ENCODE assay signal across 7 mouse cellular contexts in genomic region chr7:109957996-109958789, GRCm38 (mm10). TPM values are rescaled to one million over a fixed set of nuclear protein-coding genes. Genes with fewer than 3 reads are reported as not detected.
DNase-seq lines count a peak whose midpoint lies in the region; ATAC-seq and TF ChIP-seq lines count a peak whose summit lies in the region.

No protein-coding gene starts in this region.

- peaks cover 15% of the 10 kb centered on the region; the same call in 1 of the 2 replicates for H3K4me1 ChIP-seq in lung, postnatal 0 days (ENCODE audit: insufficient read depth, low read depth, low read length)
- H3K4me1 ChIP-seq in forebrain, embryonic 15.5 days: peaks cover 49% of the 10 kb centered on the region
- peaks cover 38% of the 10 kb centered on the region for H3K4me1 ChIP-seq in limb, embryonic 15.5 days
- no peaks in the 10 kb centered on the region for H3K4me1 ChIP-seq in stomach, postnatal 0 days (replicated peaks; ENCODE audit: control insufficient read depth, insufficient read depth)

- no peaks in the 10 kb centered on the region for H3K27me3 ChIP-seq in lung, postnatal 0 days (replicated peaks; ENCODE audit: insufficient read depth, low read length)
- no peaks in the 10 kb centered on the region for H3K27me3 ChIP-seq in forebrain, embryonic 15.5 days
- H3K27me3 ChIP-seq in limb, embryonic 15.5 days: no peaks in the 10 kb centered on the region
- no peaks in the 10 kb centered on the region for H3K27me3 ChIP-seq in stomach, postnatal 0 days (ENCODE audit: control insufficient read depth, insufficient read depth, low read length)

- WGBS in lung, postnatal 0 days: 59% methylated on average over 8 of the region's 8 CpGs
- WGBS in forebrain, embryonic 15.5 days: 66% methylated on average over 8 of the region's 8 CpGs
- WGBS in limb, embryonic 15.5 days: 75% methylated on average over 8 of the region's 8 CpGs
- WGBS in stomach, postnatal 0 days: 66% methylated on average over 8 of the region's 8 CpGs

- H3K4me3 ChIP-seq in lung, postnatal 0 days (ENCODE audit: low read depth, low read length): peak overlapping the region; percentile 84
- H3K4me3 ChIP-seq in forebrain, embryonic 15.5 days: peak overlapping the region; percentile 90
- H3K4me3 ChIP-seq in limb, embryonic 15.5 days: peak overlapping the region; percentile 79
- H3K4me3 ChIP-seq in stomach, postnatal 0 days (ENCODE audit: low read depth, low read length): peak overlapping the region; percentile 70; the same call in 1 of the 2 replicates

- ATAC-seq in lung, postnatal 0 days: no peak
- no peak for ATAC-seq in forebrain, embryonic 15.5 days (replicated peaks)
- ATAC-seq in limb, embryonic 15.5 days (ENCODE audit: insufficient number of reproducible peaks, low FRiP score, low TSS enrichment, low read depth): no peak
- no peak for ATAC-seq in stomach, postnatal 0 days (ENCODE audit: low FRiP score, low TSS enrichment)

- TF ChIP-seq EP300 in lung, postnatal 0 days (IDR thresholded peaks at IDR 0.05): peak; percentile 43; the same call in 1 of the 2 replicates
- TF ChIP-seq EP300 in stomach, postnatal 0 days (optimal IDR thresholded peaks at IDR 0.05): no peak

- peak overlapping the region; percentile 74 for H3K4me2 ChIP-seq in lung, postnatal 0 days (replicated peaks; ENCODE audit: low read depth, low read length)
- H3K4me2 ChIP-seq in forebrain, embryonic 15.5 days (replicated peaks): peak overlapping the region; percentile 63
- H3K4me2 ChIP-seq in limb, embryonic 15.5 days: peak overlapping the region; percentile 72
- peak overlapping the region; percentile 64 for H3K4me2 ChIP-seq in stomach, postnatal 0 days (replicated peaks; ENCODE audit: low read depth)

- H3K9me3 ChIP-seq in lung, postnatal 0 days (ENCODE audit: low read length): no peaks in the 10 kb centered on the region
- no peaks in the 10 kb centered on the region for H3K9me3 ChIP-seq in forebrain, embryonic 15.5 days
- H3K9me3 ChIP-seq in limb, embryonic 15.5 days: no peaks in the 10 kb centered on the region
- no peaks in the 10 kb centered on the region for H3K9me3 ChIP-seq in stomach, postnatal 0 days (ENCODE audit: control insufficient read depth, low read length)

- TF ChIP-seq CTCF in lung, postnatal 0 days (IDR thresholded peaks at IDR 0.05): no peak
- no peak for TF ChIP-seq CTCF in stomach, postnatal 0 days (IDR thresholded peaks at IDR 0.05; ENCODE audit: low read depth)

- no peaks in the 10 kb centered on the region for H3K36me3 ChIP-seq in lung, postnatal 0 days (ENCODE audit: insufficient read depth, low read length)
- H3K36me3 ChIP-seq in forebrain, embryonic 15.5 days: no peaks in the 10 kb centered on the region
- no peaks in the 10 kb centered on the region for H3K36me3 ChIP-seq in limb, embryonic 15.5 days
- H3K36me3 ChIP-seq in stomach, postnatal 0 days (ENCODE audit: control insufficient read depth, insufficient read depth, low read length): no peaks in the 10 kb centered on the region

- H3K9ac ChIP-seq in lung, postnatal 0 days (replicated peaks; ENCODE audit: low read depth): peak overlapping the region; percentile 88; the same call in 1 of the 2 replicates
- peak overlapping the region; percentile 93 for H3K9ac ChIP-seq in forebrain, embryonic 15.5 days (replicated peaks)
- no peak overlapping the region for H3K9ac ChIP-seq in limb, embryonic 15.5 days
- peak overlapping the region; percentile 90; the same call in 1 of the 2 replicates for H3K9ac ChIP-seq in stomach, postnatal 0 days (ENCODE audit: low read length)

- no peak for DNase-seq in lung, postnatal 0 days (ENCODE audit: low spot score)
- no peak for DNase-seq in lung, postnatal 4 days
- no peak for DNase-seq in stomach, postnatal 0 days (ENCODE audit: low spot score)
- no peak for DNase-seq in urinary bladder, adult 18-20 months (ENCODE audit: low spot score in 2 of 2)
- no peak for DNase-seq in layer of hippocampus, postnatal 36 days

- H3K27ac ChIP-seq in lung, postnatal 0 days (ENCODE audit: low read length): peak overlapping the region; percentile 33; the same call in 1 of the 2 replicates
- H3K27ac ChIP-seq in forebrain, embryonic 15.5 days (replicated peaks): no peak overlapping the region
- 0 out of 2 replicates have a peak overlapping the region, but pooled peaks have one; percentile 4 for H3K27ac ChIP-seq in limb, embryonic 15.5 days
- H3K27ac ChIP-seq in stomach, postnatal 0 days (replicated peaks): 0 out of 2 replicates have a peak overlapping the region, but pooled peaks have one; percentile 0

RNA-seq across cellular contexts. Expression of gene Dennd5a, which starts 2.1 kb away (rescaled TPM):
- polyA plus RNA-seq in lung, postnatal 0 days (2015; fragmentation: Nextera tagmentation; extraction: Ambion mirVana): 36.4 and 40.1 TPM in 2 replicates
- 47.3 and 54.1 TPM in 2 replicates for polyA plus RNA-seq in forebrain, embryonic 15.5 days (2015; fragmentation: Nextera tagmentation; extraction: Ambion mirVana)
- 31.9 and 34.7 TPM in 2 replicates for polyA plus RNA-seq in limb, embryonic 15.5 days (2015; fragmentation: Nextera tagmentation; extraction: Ambion mirVana)
- polyA plus RNA-seq in stomach, postnatal 0 days (2015; fragmentation: Nextera tagmentation; extraction: Ambion mirVana): 13.8 and 14.5 TPM in 2 replicates
- total RNA-seq in layer of hippocampus, postnatal 36 days (2021): 100 to 1,000 TPM; 206 to 213 TPM

RNA-seq across cellular contexts. Expression of gene Tmem41b, which starts 28.5 kb away (rescaled TPM):
- polyA plus RNA-seq in lung, postnatal 0 days (2015; fragmentation: Nextera tagmentation; extraction: Ambion mirVana): 71.9 and 75.3 TPM in 2 replicates
- polyA plus RNA-seq in forebrain, embryonic 15.5 days (2015; fragmentation: Nextera tagmentation; extraction: Ambion mirVana): 65.0 and 65.1 TPM in 2 replicates
- 69.8 and 71.6 TPM in 2 replicates for polyA plus RNA-seq in limb, embryonic 15.5 days (2015; fragmentation: Nextera tagmentation; extraction: Ambion mirVana)
- polyA plus RNA-seq in stomach, postnatal 0 days (2015; fragmentation: Nextera tagmentation; extraction: Ambion mirVana): 85.5 and 88.5 TPM in 2 replicates
- 10 to 100 TPM; 49.2 to 52.9 TPM for total RNA-seq in layer of hippocampus, postnatal 36 days (2021)

RNA-seq across cellular contexts. Expression of gene Ipo7, which starts 59.9 kb away (rescaled TPM):
- 12.7 and 15.3 TPM in 2 replicates for polyA plus RNA-seq in lung, postnatal 0 days (2015; fragmentation: Nextera tagmentation; extraction: Ambion mirVana)
- 46.4 and 46.9 TPM in 2 replicates for polyA plus RNA-seq in forebrain, embryonic 15.5 days (2015; fragmentation: Nextera tagmentation; extraction: Ambion mirVana)
- 35.1 and 42.8 TPM in 2 replicates for polyA plus RNA-seq in limb, embryonic 15.5 days (2015; fragmentation: Nextera tagmentation; extraction: Ambion mirVana)
- polyA plus RNA-seq in stomach, postnatal 0 days (2015; fragmentation: Nextera tagmentation; extraction: Ambion mirVana): 15.6 and 16.5 TPM in 2 replicates
- total RNA-seq in layer of hippocampus, postnatal 36 days (2021): 100 to 1,000 TPM; 106 to 111 TPM
